Mouse (Mus musculus) midbrain, embryonic 10.5 days (tissue): Measurements from ENCODE around the gene D430019H16Rik. TPM values are rescaled to one million over a fixed set of nuclear protein-coding genes. Genes with fewer than 3 reads are reported as not detected.

Source experiments
- DNase-seq: peaks from one replicate; pipeline ENCODE4 v3.0.0-alpha.2; 2017; ENCODE audit warnings: low spot score
- H3K27ac ChIP-seq: fragments of 300-500 bp; sonication (generic); replicated peaks from 2 replicates; pipeline ENCODE4 v1.5.1; 2016; ENCODE audit warnings: mild to moderate bottlenecking
- H3K27me3 ChIP-seq: fragments of 300-500 bp; sonication (generic); 2 replicates; pipeline ENCODE4 v1.6.1; 2016; ENCODE audit warnings: low read depth, mild to moderate bottlenecking; ENCODE audit not compliant: poor library complexity, severe bottlenecking
- H3K36me3 ChIP-seq: fragments of 300-500 bp; sonication (generic); 2 replicates; pipeline ENCODE4 v1.6.1; 2016; ENCODE audit warnings: mild to moderate bottlenecking, moderate library complexity
- H3K4me1 ChIP-seq: fragments of 300-500 bp; sonication (generic); 2 replicates; pipeline ENCODE4 v1.6.1; 2016
- H3K4me3 ChIP-seq: fragments of 300-500 bp; sonication (generic); 2 replicates; pipeline ENCODE4 v1.5.1; 2016; ENCODE audit warnings: mild to moderate bottlenecking, moderate library complexity
- H3K9me3 ChIP-seq: fragments of 300-500 bp; sonication (generic); replicated peaks from 2 replicates; pipeline ENCODE4 v1.6.1; 2016; ENCODE audit warnings: mild to moderate bottlenecking
- WGBS: fragments of 180-500 bp; shearing (Covaris S2); methylation state at CpG from one replicate; pipeline ENCODE4 v1.1.7; 2016; 5-methylcytosine and 5-hydroxymethylcytosine counted together
- polyA plus RNA-seq: library from polyadenylated mRNA; unstranded; fragments of >200 nt; fragmentation: Nextera tagmentation; extraction: Ambion mirVana; gene quantifications from 2 replicates; pipeline ENCODE4 v1.2.1, GENCODE M21; 2016

D430019H16Rik gene
- polyA plus RNA-seq, 1 experiment from 2014 or later = 2.2 TPM

GRCm38 (mm10) chr12:105497894-105498293 is 44.2 kb downstream of the D430019H16Rik start:
- WGBS = 10% methylated on average over 6 of the region's 6 CpGs
- no peaks in the 10 kb centered on the region for H3K9me3 ChIP-seq
- H3K27ac ChIP-seq = peak overlapping the region; percentile 73
- no peak overlapping the region for H3K4me3 ChIP-seq
- DNase-seq = peak; percentile 80
- H3K36me3 ChIP-seq = no peaks in the 10 kb centered on the region
- H3K27me3 ChIP-seq = peaks cover 8% of the 10 kb centered on the region; the same call in 1 of the 2 replicates
- H3K4me1 ChIP-seq = peaks cover 25% of the 10 kb centered on the region

- H3K27me3 ChIP-seq = peaks cover 8% of the 10 kb centered on the region; the same call in 1 of the 2 replicates
- no peaks in the 10 kb centered on the region for H3K36me3 ChIP-seq
- peak overlapping the region; percentile 73 for H3K27ac ChIP-seq
- WGBS = 90% methylated on average over 7 of the region's 7 CpGs
- no peak for DNase-seq
- H3K4me1 ChIP-seq = peaks cover 25% of the 10 kb centered on the region
- H3K9me3 ChIP-seq = no peaks in the 10 kb centered on the region
- no peak overlapping the region for H3K4me3 ChIP-seq
Observed at GRCm38 (mm10) chr12:105498423-105498822, 44.8 kb downstream of the D430019H16Rik start.

GRCm38 (mm10) chr12:105498842-105499241 is 45.2 kb downstream of the D430019H16Rik start:
- Histone ChIP-seq H3K27me3 (peaks cover 8% of the 10 kb centered on the region; the same call in 1 of the 2 replicates), H3K36me3 (no peaks in the 10 kb centered on the region), H3K4me1 (peaks cover 25% of the 10 kb centered on the region), H3K9me3 (no peaks in the 10 kb centered on the region), H3K27ac (peak overlapping the region; percentile 73), H3K4me3 (no peak overlapping the region)
- WGBS = 76% methylated on average over 4 of the region's 4 CpGs
- no peak for DNase-seq

- peak overlapping the region; percentile 63; the same call in 1 of the 2 replicates for H3K27ac ChIP-seq
- peaks cover 8% of the 10 kb centered on the region; the same call in 1 of the 2 replicates for H3K27me3 ChIP-seq
- WGBS = 66% methylated on average over 5 of the region's 5 CpGs
Observed at GRCm38 (mm10) chr12:105500940-105501339, 47.3 kb downstream of the D430019H16Rik start.

GRCm38 (mm10) chr12:105504736-105505135 is 51.1 kb downstream of the D430019H16Rik start:
- Histone ChIP-seq H3K4me3 (no peak overlapping the region), H3K9me3 (no peaks in the 10 kb centered on the region), H3K4me1 (peaks cover 27% of the 10 kb centered on the region), H3K36me3 (no peaks in the 10 kb centered on the region), H3K27ac (no peak overlapping the region), H3K27me3 (no peaks in the 10 kb centered on the region)
- DNase-seq = no peak
- 65% methylated on average over 6 of the region's 6 CpGs for WGBS

More at GRCm38 (mm10) chr12:105500940-105501339, 47.3 kb downstream of the D430019H16Rik start:
- Histone ChIP-seq H3K4me1 (peaks cover 31% of the 10 kb centered on the region), H3K36me3 (no peaks in the 10 kb centered on the region), H3K9me3 (no peaks in the 10 kb centered on the region), H3K4me3 (no peak overlapping the region)
- DNase-seq = no peak

- Histone ChIP-seq H3K4me1 (peaks cover 5% of the 10 kb centered on the region; the same call in 1 of the 2 replicates), H3K4me3 (no peak overlapping the region), H3K9me3 (no peaks in the 10 kb centered on the region), H3K36me3 (no peaks in the 10 kb centered on the region), H3K27ac (no peak overlapping the region), H3K27me3 (no peaks in the 10 kb centered on the region)
- 90% methylated on average over 5 of the region's 5 CpGs for WGBS
- DNase-seq = no peak
Observed at GRCm38 (mm10) chr12:105511109-105511508, 57.5 kb downstream of the D430019H16Rik start.

GRCm38 (mm10) chr12:105511671-105512502 is 58.2 kb downstream of the D430019H16Rik start:
- H3K4me3 ChIP-seq = no peak overlapping the region
- 88% methylated on average over 16 of the region's 16 CpGs for WGBS
- no peak overlapping the region for H3K27ac ChIP-seq
- H3K4me1 ChIP-seq = peaks cover 4% of the 10 kb centered on the region; the same call in 1 of the 2 replicates
- no peaks in the 10 kb centered on the region for H3K27me3 ChIP-seq
- no peak for DNase-seq
- H3K36me3 ChIP-seq = no peaks in the 10 kb centered on the region
- H3K9me3 ChIP-seq = no peaks in the 10 kb centered on the region

- H3K36me3 ChIP-seq = no peaks in the 10 kb centered on the region
- H3K4me3 ChIP-seq = no peak overlapping the region
- no peak overlapping the region for H3K27ac ChIP-seq
- no peaks in the 10 kb centered on the region for H3K9me3 ChIP-seq
- peaks cover 3% of the 10 kb centered on the region for H3K4me1 ChIP-seq
- WGBS = 90% methylated on average over 10 of the region's 10 CpGs
- peaks cover 5% of the 10 kb centered on the region; the same call in 1 of the 2 replicates for H3K27me3 ChIP-seq
- no peak for DNase-seq
Observed at GRCm38 (mm10) chr12:105514111-105514510, 60.5 kb downstream of the D430019H16Rik start.

- peaks cover 11% of the 10 kb centered on the region for H3K4me1 ChIP-seq
- no peak overlapping the region for H3K4me3 ChIP-seq
- DNase-seq = no peak
- WGBS = 90% methylated on average over 21 of the region's 21 CpGs
- H3K9me3 ChIP-seq = peaks cover 3% of the 10 kb centered on the region; the same call in 1 of the 2 replicates
- H3K36me3 ChIP-seq = no peaks in the 10 kb centered on the region
- no peak overlapping the region for H3K27ac ChIP-seq
- H3K27me3 ChIP-seq = peaks cover 10% of the 10 kb centered on the region; the same call in 1 of the 2 replicates
Observed at GRCm38 (mm10) chr12:105517026-105517675, 63.5 kb downstream of the D430019H16Rik start.

GRCm38 (mm10) chr12:105519851-105520250 is 66.2 kb downstream of the D430019H16Rik start:
- Histone ChIP-seq H3K9me3 (peaks cover 4% of the 10 kb centered on the region; the same call in 1 of the 2 replicates), H3K27me3 (peaks cover 10% of the 10 kb centered on the region; the same call in 1 of the 2 replicates), H3K27ac (no peak overlapping the region), H3K4me1 (peaks cover 11% of the 10 kb centered on the region), H3K4me3 (no peak overlapping the region), H3K36me3 (no peaks in the 10 kb centered on the region)
- 82% methylated on average over 2 of the region's 2 CpGs for WGBS
- DNase-seq = no peak

GRCm38 (mm10) chr12:105521170-105521762 is 67.6 kb downstream of the D430019H16Rik start:
- Histone ChIP-seq H3K27ac (no peak overlapping the region), H3K36me3 (no peaks in the 10 kb centered on the region), H3K27me3 (peaks cover 10% of the 10 kb centered on the region; the same call in 1 of the 2 replicates), H3K4me3 (no peak overlapping the region), H3K4me1 (peaks cover 11% of the 10 kb centered on the region), H3K9me3 (peaks cover 4% of the 10 kb centered on the region; the same call in 1 of the 2 replicates)
- WGBS = 86% methylated on average over 15 of the region's 15 CpGs
- no peak for DNase-seq

- Histone ChIP-seq H3K9me3 (peaks cover 4% of the 10 kb centered on the region; the same call in 1 of the 2 replicates), H3K36me3 (no peaks in the 10 kb centered on the region), H3K27me3 (0 out of 2 replicates have a peak, but pooled peaks cover 6% of the 10 kb centered on the region), H3K4me1 (peaks cover 11% of the 10 kb centered on the region), H3K4me3 (no peak overlapping the region), H3K27ac (no peak overlapping the region)
- DNase-seq = no peak
- WGBS = 75% methylated on average over 2 of the region's 2 CpGs
Observed at GRCm38 (mm10) chr12:105523737-105524136, 70.1 kb downstream of the D430019H16Rik start.
